Mouse (Mus musculus) CH12.LX (cell line): ENCODE measurements at regions not wholly inside any gene's neighbourhood (a gene's known extent, or its start where the extent isn't known, plus 50 kb on each side); places are given as distances from the start of the nearest gene placed in this dataset.

ENCODE experiments used
- DNase-seq: peaks from one replicate; pipeline ENCODE4 v3.0.0-alpha.2; 2013; ENCODE audit errors: extremely low read depth
- H3K27ac ChIP-seq: 2 replicates; pipeline ENCODE4 v1.5.1; 2012; ENCODE audit warnings: low read depth, mild to moderate bottlenecking, control low read depth, moderate library complexity; ENCODE audit not compliant: insufficient read depth
- H3K27me3 ChIP-seq: replicated peaks from 2 replicates; pipeline ENCODE3; 2012; ENCODE audit warnings: inconsistent platforms
- H3K36me3 ChIP-seq, 2 experiments: replicated peaks in 1 of 2; 2 replicates each; pipeline versions ENCODE3 to v1.6.1; 2012; ENCODE audit warnings: inconsistent platforms in 1 of 2, low read length in 1 of 2, mild to moderate bottlenecking in 1 of 2, mixed read lengths in 1 of 2, moderate library complexity in 1 of 2; ENCODE audit not compliant: control insufficient read depth in 1 of 2, insufficient read depth in 1 of 2
- H3K4me1 ChIP-seq, 2 experiments: 2 replicates each; pipeline ENCODE4 v1.6.1; 2012; ENCODE audit warnings: inconsistent platforms in 1 of 2, moderate library complexity in 1 of 2; ENCODE audit not compliant: insufficient read depth in 2 of 2, control insufficient read depth in 1 of 2
- H3K4me2 ChIP-seq: 2 replicates; pipeline ENCODE4 v1.6.1; 2012; ENCODE audit warnings: low read depth, mild to moderate bottlenecking, control low read depth; ENCODE audit not compliant: poor library complexity, insufficient read depth, severe bottlenecking
- H3K4me3 ChIP-seq, 3 experiments: fragments of 150-350 bp in 1 of 3; sonication (generic) in 1 of 3; replicated peaks in 1 of 3; 2 replicates each; pipeline versions ENCODE3 to v1.5.1; 2011 to 2012; ENCODE audit warnings: low read depth in 2 of 3, low read length in 2 of 3, mild to moderate bottlenecking in 2 of 3, moderate library complexity in 2 of 3, control low read depth in 1 of 3, improper control_type of control experiment in 1 of 3, inconsistent platforms in 1 of 3, mixed read lengths in 1 of 3; ENCODE audit not compliant: poor library complexity in 1 of 3
- H3K79me2 ChIP-seq: replicated peaks from 2 replicates; pipeline ENCODE4 v1.6.1; 2012; ENCODE audit warnings: mild to moderate bottlenecking, moderate library complexity; ENCODE audit not compliant: control insufficient read depth, poor library complexity, insufficient read depth, severe bottlenecking; ENCODE audit errors: extremely low read depth
- H3K9ac ChIP-seq: 2 replicates; pipeline ENCODE4 v1.6.1; 2012; ENCODE audit warnings: low read depth, mild to moderate bottlenecking, control low read depth, moderate library complexity; ENCODE audit not compliant: insufficient read depth
- H3K9me3 ChIP-seq: replicated peaks from 2 replicates; pipeline ENCODE3; 2012; ENCODE audit warnings: low read length, inconsistent platforms, mixed read lengths
- BHLHE40 ChIP-seq: IDR thresholded peaks from 2 replicates; pipeline ENCODE4 v1.6.1; 2011; ENCODE audit warnings: mild to moderate bottlenecking, low read depth, low read length, improper control_type of control experiment
- CHD1 ChIP-seq: IDR thresholded peaks from 2 replicates; pipeline ENCODE4 v1.6.1; 2012; ENCODE audit warnings: low read depth, low read length, improper control_type of control experiment, inconsistent platforms
- CHD2 ChIP-seq: IDR thresholded peaks from 2 replicates; pipeline ENCODE4 v1.6.1; 2011; ENCODE audit warnings: low read length, improper control_type of control experiment
- E2F4 ChIP-seq: IDR thresholded peaks from 2 replicates; pipeline ENCODE4 v1.6.1; 2011; ENCODE audit warnings: low read depth, low read length, improper control_type of control experiment; ENCODE audit not compliant: insufficient replicate concordance
- HCFC1 ChIP-seq: IDR thresholded peaks from 2 replicates; pipeline ENCODE4 v1.6.1; 2012; ENCODE audit warnings: low read depth, mild to moderate bottlenecking, inconsistent platforms, low read length, improper control_type of control experiment
- IRF4 ChIP-seq: IDR thresholded peaks from 2 replicates; pipeline ENCODE4 v1.6.1; 2014; ENCODE audit warnings: low read depth, mild to moderate bottlenecking, inconsistent platforms, low read length, improper control_type of control experiment
- JUN ChIP-seq: IDR thresholded peaks from 2 replicates; pipeline ENCODE4 v1.6.1; 2011; ENCODE audit warnings: low read depth, mild to moderate bottlenecking, low read length, improper control_type of control experiment, moderate library complexity; ENCODE audit not compliant: insufficient read depth
- JUND ChIP-seq: conservative IDR thresholded peaks from 2 replicates; pipeline ENCODE4 v1.6.1; 2011; ENCODE audit warnings: low read depth, low read length, improper control_type of control experiment
- MAX ChIP-seq: IDR thresholded peaks from 2 replicates; pipeline ENCODE4 v1.6.1; 2011; ENCODE audit warnings: low read length, improper control_type of control experiment
- MAZ ChIP-seq: IDR thresholded peaks from 2 replicates; pipeline ENCODE4 v1.6.1; 2012; ENCODE audit warnings: low read depth, mild to moderate bottlenecking, inconsistent platforms, low read length, improper control_type of control experiment, moderate library complexity
- MXI1 ChIP-seq: IDR thresholded peaks from 2 replicates; pipeline ENCODE4 v1.6.1; 2011; ENCODE audit warnings: mild to moderate bottlenecking, low read depth, low read length, improper control_type of control experiment
- MYC ChIP-seq: IDR thresholded peaks from 2 replicates; pipeline ENCODE4 v1.6.1; 2011; ENCODE audit warnings: low read depth, mild to moderate bottlenecking, improper control_type of control experiment, low read length
- NRF1 ChIP-seq: IDR thresholded peaks from 2 replicates; pipeline ENCODE4 v1.6.1; 2014; ENCODE audit warnings: low read depth, mild to moderate bottlenecking, inconsistent platforms, low read length, improper control_type of control experiment, moderate library complexity
- PAX5 ChIP-seq: IDR thresholded peaks from 2 replicates; pipeline ENCODE4 v1.6.1; 2012; ENCODE audit warnings: low read length, inconsistent platforms, mixed read lengths
- POLR2A ChIP-seq: IDR thresholded peaks from 2 replicates; pipeline ENCODE4 v1.6.1; 2011; ENCODE audit warnings: low read depth, mild to moderate bottlenecking, improper control_type of control experiment, low read length
- TBP ChIP-seq: conservative IDR thresholded peaks from 2 replicates; pipeline ENCODE4 v1.6.1; 2011; ENCODE audit warnings: low read depth, low read length, improper control_type of control experiment
- TCF12 ChIP-seq: IDR thresholded peaks from 2 replicates; pipeline ENCODE4 v1.6.1; 2014; ENCODE audit warnings: low read depth, mild to moderate bottlenecking, inconsistent platforms, low read length, improper control_type of control experiment
- ZC3H11A ChIP-seq: IDR thresholded peaks from 2 replicates; pipeline ENCODE4 v1.6.1; 2012; ENCODE audit warnings: low read depth, mild to moderate bottlenecking, inconsistent platforms, low read length, improper control_type of control experiment
- ZKSCAN1 ChIP-seq: IDR thresholded peaks from 2 replicates; pipeline ENCODE4 v1.6.1; 2012; ENCODE audit warnings: low read depth, inconsistent platforms, low read length, improper control_type of control experiment, borderline replicate concordance
- ZMIZ1 ChIP-seq: IDR thresholded peaks from 2 replicates; pipeline ENCODE4 v1.6.1; 2012; ENCODE audit warnings: low read depth, mild to moderate bottlenecking, inconsistent platforms, low read length, improper control_type of control experiment
- ZNF384 ChIP-seq: IDR thresholded peaks from 2 replicates; pipeline ENCODE4 v1.6.1; 2012; ENCODE audit warnings: low read depth, low read length, improper control_type of control experiment, inconsistent platforms
- dilution Hi-C: fragments of 300-500 bp; cut with MboI; formaldehyde crosslinking; loops from 2 replicates; pipeline ENCODE4 v1.14.3; 2020; ENCODE audit warnings: low sequenced_read_pairs; ENCODE audit not compliant: extremely low pct_unique_long_range_greater_than_20kb, extremely low pct_ligation_motif_present
- in situ Hi-C: fragments of 300-500 bp; cut with MboI; formaldehyde crosslinking; loops from 3 replicates; pipeline ENCODE4 v1.14.3; 2019; ENCODE audit warnings: low sequenced_read_pairs, low pct_ligation_motif_present, low pct_unique_long_range_greater_than_20kb, mixed read lengths

DNA sequence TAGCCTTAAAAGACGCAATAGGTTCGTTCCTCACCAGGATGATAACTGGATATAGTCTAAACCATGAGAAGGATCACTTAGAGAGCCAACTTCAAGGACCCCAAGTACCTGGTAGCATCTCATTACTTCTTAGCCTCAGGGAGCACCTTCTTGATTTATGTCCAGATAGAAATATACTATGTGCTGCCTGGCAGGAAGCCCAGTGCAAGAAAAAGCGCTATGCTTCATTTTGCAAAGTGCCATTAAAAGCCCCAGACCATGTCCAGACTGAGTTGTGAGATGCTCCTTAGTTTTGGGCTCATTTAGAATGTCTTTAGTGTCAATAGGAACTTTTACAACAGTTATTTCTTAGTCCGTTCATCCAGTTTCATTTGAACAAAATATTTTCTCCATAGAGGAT is 298.3 kb upstream of the B430218F22Rik start:
- H3K27ac ChIP-seq: no peak overlapping the region
- dilution Hi-C loops (no loop called here), in situ Hi-C loops (no loop called here)
- H3K36me3 ChIP-seq: no peaks in the 10 kb centered on the region
- TF ChIP-seq ZNF384: no peak
- no peak for TF ChIP-seq ZMIZ1
- TF ChIP-seq NRF1: no peak
- no peak for TF ChIP-seq MXI1
- no peak for TF ChIP-seq TBP
- no peak for TF ChIP-seq PAX5
- no peak for TF ChIP-seq BHLHE40
- TF ChIP-seq HCFC1: no peak
- TF ChIP-seq POLR2A: no peak
- TF ChIP-seq MYC: no peak
- H3K4me3 ChIP-seq: no peak overlapping the region
- H3K4me1 ChIP-seq: no peaks in the 10 kb centered on the region
- no peaks in the 10 kb centered on the region for H3K27me3 ChIP-seq
- no peak for DNase-seq
- H3K79me2 ChIP-seq: no peaks in the 10 kb centered on the region
- H3K9me3 ChIP-seq: peaks cover 24% of the 10 kb centered on the region
- H3K4me2 ChIP-seq: no peak overlapping the region
- no peak overlapping the region for H3K9ac ChIP-seq

DNA sequence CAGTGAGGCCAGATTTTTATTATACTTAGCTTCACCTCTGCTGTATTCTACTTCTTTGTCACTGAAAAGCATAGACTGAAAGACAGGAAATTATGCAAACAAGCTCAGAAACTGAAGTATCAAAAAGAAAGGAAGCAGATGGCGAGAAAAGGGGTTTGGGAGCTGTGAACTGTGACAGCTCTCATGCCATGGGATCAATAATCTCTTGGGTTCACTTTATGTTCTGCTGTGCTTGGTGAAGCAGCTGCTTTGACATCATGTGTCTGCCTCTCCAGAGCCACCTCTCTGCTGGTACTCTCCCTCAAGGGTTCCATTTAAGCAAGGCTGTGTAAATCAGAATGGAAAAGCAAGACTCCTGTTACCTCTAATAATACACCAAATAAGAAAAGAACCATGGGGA is 291.3 kb upstream of the B430218F22Rik start:
- H3K9me3 ChIP-seq: peaks cover 14% of the 10 kb centered on the region
- DNase-seq: peak; percentile 12
- no peak overlapping the region for H3K27ac ChIP-seq
- in situ Hi-C loops: no loop called here
- no peaks in the 10 kb centered on the region for H3K4me1 ChIP-seq
- H3K4me2 ChIP-seq: no peak overlapping the region
- no peaks in the 10 kb centered on the region for H3K79me2 ChIP-seq
- H3K4me3 ChIP-seq: no peak overlapping the region
- H3K9ac ChIP-seq: no peak overlapping the region
- TF ChIP-seq JUND (no peak), MAZ (no peak), IRF4 (no peak), E2F4 (no peak), CHD2 (no peak), MXI1 (no peak), ZKSCAN1 (no peak), ZNF384 (no peak), MAX (no peak), TBP (no peak), BHLHE40 (no peak), ZC3H11A (no peak), TCF12 (no peak), JUN (no peak), NRF1 (no peak), MYC (no peak), CHD1 (no peak)
- H3K27me3 ChIP-seq: no peaks in the 10 kb centered on the region
- dilution Hi-C loops: no loop called here
- no peaks in the 10 kb centered on the region for H3K36me3 ChIP-seq
